Mouse (Mus musculus) naive thymus-derived CD4-positive, alpha-beta T cell, adult 5 months (primary cell): Measurements from ENCODE around the gene Tppp3. TPM values are rescaled to one million over a fixed set of nuclear protein-coding genes. Genes with fewer than 3 reads are reported as not detected.

Source experiments
- polyA plus RNA-seq: library from polyadenylated mRNA; unstranded; fragments of 100-300 nt; shearing (Covaris generic); gene quantifications from one replicate; pipeline ENCODE4 v1.2.1, GENCODE M21; 2017

The Tppp3 gene
- polyA plus RNA-seq = not detected

DNA sequence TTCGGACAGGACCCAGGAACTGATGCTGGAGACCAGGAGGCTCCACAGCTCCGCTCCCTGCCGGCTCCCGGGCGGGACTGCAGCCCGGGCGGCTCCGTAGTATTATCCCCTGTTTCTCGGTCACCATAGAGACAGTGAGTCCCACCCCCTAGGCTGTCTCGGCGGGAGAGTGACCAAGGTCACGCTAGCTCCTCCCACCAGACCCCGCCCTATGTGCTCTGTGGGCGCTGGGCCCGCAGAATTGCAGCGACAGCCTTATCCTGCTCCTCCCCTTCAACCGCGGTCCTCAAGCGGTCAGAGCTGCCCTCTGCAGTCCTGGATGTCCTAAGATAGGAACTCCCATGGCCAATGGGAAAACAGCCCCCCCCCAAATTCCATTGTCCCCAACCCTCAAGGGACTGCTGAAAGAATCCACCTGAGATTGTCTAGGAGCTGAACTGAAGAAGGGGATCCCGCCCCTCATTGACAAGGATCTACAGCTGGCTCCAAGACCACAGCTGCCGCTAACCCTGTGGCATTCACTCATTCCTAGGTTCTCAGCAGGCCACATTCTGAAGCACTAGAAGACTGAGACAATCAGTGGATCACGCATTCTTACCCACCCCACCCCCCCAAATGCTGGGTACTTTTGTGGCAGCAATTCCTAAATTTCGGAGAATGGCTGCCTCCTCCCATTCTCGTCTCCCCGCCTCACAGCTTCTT is at the start of gene Tppp3:
Tppp3 (minus strand) TSS at position 213 of the 702 bp plus-strand sequence.

DNA sequence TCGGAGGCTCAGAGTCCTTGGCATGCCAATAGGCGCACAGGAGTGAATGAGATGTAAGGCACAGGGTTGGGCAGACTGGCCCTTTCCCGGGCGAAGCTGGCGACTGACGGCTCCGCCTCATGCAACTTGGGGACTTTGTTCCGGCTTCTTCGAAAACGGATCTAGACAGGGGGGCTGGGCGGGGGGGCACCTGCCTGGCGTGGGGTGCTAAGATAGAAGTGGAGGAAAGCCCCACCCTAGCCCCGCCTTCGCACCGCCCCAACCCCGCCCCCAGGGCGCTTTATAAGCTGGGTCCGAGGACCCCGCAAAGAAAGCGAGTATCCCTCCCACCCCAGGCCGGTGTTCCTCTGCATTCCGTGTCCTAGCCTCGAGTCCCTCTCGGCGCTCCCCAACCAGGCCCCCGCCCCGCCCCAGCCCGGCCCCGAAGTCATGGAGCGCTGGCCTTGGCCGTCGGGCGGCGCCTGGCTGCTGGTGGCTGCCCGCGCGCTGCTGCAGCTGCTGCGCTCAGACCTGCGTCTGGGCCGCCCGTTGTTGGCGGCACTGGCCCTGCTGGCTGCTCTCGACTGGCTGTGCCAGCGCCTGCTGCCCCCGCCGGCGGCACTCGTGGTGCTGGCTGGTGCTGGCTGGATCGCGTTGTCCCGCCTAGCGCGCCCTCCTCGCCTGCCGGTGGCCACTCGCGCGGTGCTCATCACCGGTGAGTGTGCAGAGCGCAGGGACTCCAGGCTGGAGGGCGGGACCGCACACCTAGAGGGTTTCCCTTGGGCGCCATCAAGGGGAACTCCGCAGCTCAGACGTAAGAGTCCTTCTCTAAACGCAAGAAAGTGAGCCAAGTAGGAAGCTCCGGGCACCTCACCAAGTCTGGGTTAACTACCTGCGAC is 47.3 kb upstream of the Tppp3 start, which contains the start of gene Hsd11b2:
Hsd11b2 (plus strand) TSS at position 320 of the 878 bp plus-strand sequence.

DNA sequence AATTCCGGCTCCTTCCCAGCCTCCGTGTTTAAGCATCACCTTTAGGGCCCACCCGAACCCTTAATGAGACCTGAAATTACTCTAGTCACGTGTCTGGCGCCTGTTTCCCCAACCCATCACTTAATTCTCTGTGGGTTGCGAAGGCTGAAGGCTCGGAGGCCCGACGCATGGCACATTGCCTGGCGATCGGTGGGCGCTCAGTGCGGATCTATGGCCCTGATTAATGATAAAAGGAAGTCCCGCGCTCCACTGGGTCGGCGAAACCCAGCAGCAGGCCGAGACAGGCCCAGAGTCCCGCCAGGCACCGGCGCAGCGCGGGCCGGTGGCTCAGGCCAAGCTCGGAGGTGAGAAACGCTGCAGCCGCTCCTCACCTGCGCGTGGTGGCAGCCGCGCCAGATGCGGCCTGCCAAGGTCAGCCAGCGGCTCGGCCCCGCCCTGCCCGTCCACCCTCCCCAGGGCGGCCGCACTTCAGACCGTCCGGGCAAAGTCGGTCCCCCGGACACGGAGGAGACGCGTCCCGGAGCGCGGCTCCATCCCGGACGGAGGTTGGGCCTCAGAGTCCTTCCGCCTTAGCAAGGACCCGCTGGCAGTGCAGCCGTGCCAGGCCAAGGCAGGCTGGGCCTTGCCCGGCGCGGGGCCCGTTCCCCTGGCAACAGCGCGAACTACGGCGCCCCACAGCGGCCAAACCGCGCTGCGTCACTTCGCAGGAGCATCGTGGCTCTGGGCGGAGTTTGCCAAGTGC is 25.3 kb upstream of the Tppp3 start, which contains the start of gene Zdhhc1:
Zdhhc1 (minus strand) TSS at position 464 of the 742 bp plus-strand sequence.

Other genes starting within 250 kb of the Tppp3 start
- gene D230025D16Rik, start 246.4 kb downstream of the Tppp3 start, polyA plus RNA-seq = 29.6 TPM
- gene B3gnt9, start 216.4 kb downstream of the Tppp3 start, polyA plus RNA-seq = 0.55 TPM
- 40.0 TPM for gene Tradd, start 206.9 kb downstream of the Tppp3 start, polyA plus RNA-seq
- gene Fbxl8, start 206.9 kb downstream of the Tppp3 start, polyA plus RNA-seq = 9.9 TPM
- gene Hsf4, start 201.7 kb downstream of the Tppp3 start, polyA plus RNA-seq = not detected
- not detected for gene Nol3, start 195.4 kb downstream of the Tppp3 start, polyA plus RNA-seq
- 2.1 TPM for gene 4931428F04Rik, start 181.7 kb downstream of the Tppp3 start, polyA plus RNA-seq
- gene Exoc3l, start 175.4 kb downstream of the Tppp3 start, polyA plus RNA-seq = 1.8 TPM
- 112 TPM for gene E2f4, start 173.9 kb downstream of the Tppp3 start, polyA plus RNA-seq
- gene Elmo3, start 165.9 kb downstream of the Tppp3 start, polyA plus RNA-seq = 4.2 TPM
- gene Lrrc29, start 145.2 kb downstream of the Tppp3 start, polyA plus RNA-seq = 1.9 TPM
- gene Tmem208, start 145.2 kb downstream of the Tppp3 start, polyA plus RNA-seq = 62.3 TPM
- gene Fhod1, start 123.6 kb downstream of the Tppp3 start, polyA plus RNA-seq = 1.6 TPM
- 0.11 TPM for gene Slc9a5, start 122.7 kb downstream of the Tppp3 start, polyA plus RNA-seq
- gene Plekhg4, start 98.3 kb downstream of the Tppp3 start, polyA plus RNA-seq = not detected
- not detected for gene Kctd19, start 58.0 kb downstream of the Tppp3 start, polyA plus RNA-seq
- not detected for gene Lrrc36, start 58.0 kb downstream of the Tppp3 start, polyA plus RNA-seq
- gene Zdhhc1, start 25.4 kb upstream of the Tppp3 start, polyA plus RNA-seq = 4.9 TPM
- gene Hsd11b2, start 47.2 kb upstream of the Tppp3 start, polyA plus RNA-seq = 0.19 TPM
- 92.5 TPM for gene Atp6v0d1, start 94.5 kb upstream of the Tppp3 start, polyA plus RNA-seq
- 20.5 TPM for gene Ripor1, start 133.7 kb upstream of the Tppp3 start, polyA plus RNA-seq
- gene Ctcf, start 165.0 kb upstream of the Tppp3 start, polyA plus RNA-seq = 194 TPM
- gene Agrp, start 165.9 kb upstream of the Tppp3 start, polyA plus RNA-seq = not detected
- 129 TPM for gene Carmil2, start 214.7 kb upstream of the Tppp3 start, polyA plus RNA-seq
- gene Acd, start 229.6 kb upstream of the Tppp3 start, polyA plus RNA-seq = 78.6 TPM
- gene Pard6a, start 229.6 kb upstream of the Tppp3 start, polyA plus RNA-seq = 16.1 TPM
- gene 4933405L10Rik, start 236.1 kb upstream of the Tppp3 start, polyA plus RNA-seq = 0.42 TPM
- 1.1 TPM for gene Enkd1, start 236.7 kb upstream of the Tppp3 start, polyA plus RNA-seq